Mouse (Mus musculus) midbrain, embryonic 11.5 days (tissue): Measurements from ENCODE around the gene Rprd1b. TPM values are rescaled to one million over a fixed set of nuclear protein-coding genes. Genes with fewer than 3 reads are reported as not detected.

Experiments used
- ATAC-seq: fragments of 200-750 bp; cut with Nextera tagmentation; 2 replicates; pipeline ENCODE4 v1.8.0; 2017; ENCODE audit warnings: moderate TSS enrichment, moderate library complexity; ENCODE audit not compliant: low FRiP score
- DNase-seq: peaks from one replicate; pipeline ENCODE4 v3.0.0; 2015; ENCODE audit warnings: low spot score; ENCODE audit errors: missing footprints
- H3K27ac ChIP-seq: fragments of 300-500 bp; sonication (generic); 2 replicates; pipeline ENCODE4 v1.5.1; 2014; ENCODE audit warnings: low read depth, low read length
- H3K27me3 ChIP-seq: fragments of 300-500 bp; sonication (generic); 2 replicates; pipeline ENCODE4 v1.6.1; 2014; ENCODE audit warnings: mild to moderate bottlenecking, low read length, moderate library complexity, mixed read lengths; ENCODE audit not compliant: control insufficient read depth, insufficient read depth
- H3K36me3 ChIP-seq: fragments of 300-500 bp; sonication (generic); 2 replicates; pipeline ENCODE4 v1.6.1; 2014; ENCODE audit warnings: mild to moderate bottlenecking, low read length, moderate library complexity, mixed read lengths; ENCODE audit not compliant: control insufficient read depth, insufficient read depth
- H3K4me1 ChIP-seq: fragments of 300-500 bp; sonication (generic); 2 replicates; pipeline ENCODE4 v1.6.1; 2014; ENCODE audit warnings: low read length; ENCODE audit not compliant: control insufficient read depth, insufficient read depth
- H3K4me2 ChIP-seq: fragments of 300-500 bp; sonication (generic); 2 replicates; pipeline ENCODE4 v1.6.1; 2014; ENCODE audit warnings: mild to moderate bottlenecking, moderate library complexity
- H3K4me3 ChIP-seq: fragments of 300-500 bp; sonication (generic); 2 replicates; pipeline ENCODE4 v1.5.1; 2014; ENCODE audit warnings: low read depth, low read length
- H3K9ac ChIP-seq: fragments of 300-500 bp; sonication (generic); 2 replicates; pipeline ENCODE4 v1.6.1; 2014; ENCODE audit warnings: low read length
- H3K9me3 ChIP-seq: fragments of 300-500 bp; sonication (generic); 2 replicates; pipeline ENCODE4 v1.6.1; 2016; ENCODE audit warnings: low read length; ENCODE audit not compliant: control insufficient read depth
- WGBS: fragments of 180-500 bp; shearing (Covaris S2); extraction: QIAGEN DNeasy Blood & Tissue Kit; methylation state at CpG from one replicate; pipeline ENCODE4 v1.1.7; 2014; 5-methylcytosine and 5-hydroxymethylcytosine counted together
- polyA plus RNA-seq: library from polyadenylated mRNA; unstranded; fragments of >200 nt; fragmentation: Nextera tagmentation; extraction: Ambion mirVana; gene quantifications from 2 replicates; pipeline ENCODE4 v1.2.1, GENCODE M21; 2014

The Rprd1b gene
- polyA plus RNA-seq, 1 experiment from 2014 or later, result 64.9 TPM

DNA sequence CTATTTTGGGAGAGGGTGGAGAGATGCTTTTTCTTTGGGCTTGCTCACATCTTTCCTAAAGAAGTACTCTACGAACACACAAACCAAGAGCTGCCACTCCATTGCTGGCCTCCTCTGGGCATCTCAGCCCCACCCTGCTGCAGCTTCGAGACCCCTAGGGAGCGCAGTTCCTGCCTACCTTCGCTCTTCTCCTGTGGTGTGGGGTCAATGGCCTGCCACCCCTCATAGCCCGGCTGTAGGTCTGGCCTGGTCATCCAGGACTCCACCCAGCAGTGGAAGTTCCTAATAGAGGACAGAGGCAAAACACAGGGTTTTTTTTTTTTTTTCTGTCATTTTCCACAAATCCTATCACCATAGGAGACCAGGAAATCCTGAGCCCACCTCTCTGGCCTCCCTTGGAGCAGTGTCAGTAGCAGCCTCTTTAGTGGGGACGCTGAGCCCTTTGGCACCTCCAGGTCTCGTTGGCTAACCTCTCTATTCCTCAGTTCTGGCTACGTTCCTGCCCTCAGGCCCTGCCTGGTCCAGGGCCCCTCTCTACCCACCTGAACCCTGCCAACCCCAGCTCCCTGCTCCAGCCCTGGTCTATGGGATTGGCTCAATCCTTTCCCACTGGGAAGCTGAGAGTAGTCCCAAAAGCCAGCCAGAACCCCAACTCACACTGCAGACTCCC, 100.3 kb downstream of the Rprd1b start:
- Histone ChIP-seq H3K9ac (no peak overlapping the region), H3K9me3 (no peaks in the 10 kb centered on the region), H3K4me3 (no peak overlapping the region), H3K4me2 (no peak overlapping the region), H3K4me1 (peaks cover 7% of the 10 kb centered on the region), H3K36me3 (no peaks in the 10 kb centered on the region), H3K27ac (no peak overlapping the region), H3K27me3 (no peaks in the 10 kb centered on the region)
- DNase-seq (no peak), ATAC-seq (no peak)
- WGBS, result 82% methylated on average over 8 of the region's 8 CpGs

DNA sequence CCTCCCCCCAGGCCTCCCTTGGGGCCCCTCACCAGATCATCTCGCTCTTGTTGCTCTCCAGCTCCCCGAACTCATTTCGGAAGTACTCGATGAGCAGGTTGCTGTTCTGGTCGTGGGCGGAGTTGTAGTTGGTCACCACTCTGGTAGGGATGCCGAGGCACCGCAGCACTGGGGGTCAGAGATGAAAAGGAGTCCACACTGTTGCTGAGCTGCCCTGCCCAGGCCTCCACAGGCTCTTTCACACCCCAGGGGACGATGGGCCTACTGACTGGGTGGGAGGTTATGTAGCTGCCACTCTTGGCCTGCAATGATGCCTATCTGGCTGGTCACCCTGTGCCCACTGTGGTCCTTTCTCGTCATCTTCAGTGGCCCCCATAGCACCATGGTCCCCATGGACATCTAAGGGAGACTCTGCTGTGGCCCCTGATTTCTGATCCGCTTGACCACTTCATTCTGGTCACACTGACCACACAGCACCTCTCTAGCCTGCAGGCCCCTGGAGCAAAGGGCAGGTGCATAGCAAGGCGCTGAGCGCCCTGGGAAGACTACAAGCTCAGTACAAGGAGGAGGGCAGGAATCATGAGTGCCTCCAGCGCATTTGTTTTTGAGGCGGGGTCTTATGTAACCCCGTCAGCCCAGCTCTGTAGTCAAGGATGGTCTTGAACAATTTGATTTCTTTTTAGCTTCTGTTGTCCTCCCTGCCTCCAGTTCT, 101.2 kb downstream of the Rprd1b start:
- Histone ChIP-seq H3K9me3 (no peaks in the 10 kb centered on the region), H3K4me3 (no peak overlapping the region), H3K4me1 (peaks cover 7% of the 10 kb centered on the region), H3K27ac (no peak overlapping the region), H3K36me3 (no peaks in the 10 kb centered on the region), H3K27me3 (no peaks in the 10 kb centered on the region), H3K4me2 (no peak overlapping the region), H3K9ac (no peak overlapping the region)
- WGBS, result 87% methylated on average over 16 of the region's 16 CpGs
- ATAC-seq (no peak), DNase-seq (no peak)

DNA sequence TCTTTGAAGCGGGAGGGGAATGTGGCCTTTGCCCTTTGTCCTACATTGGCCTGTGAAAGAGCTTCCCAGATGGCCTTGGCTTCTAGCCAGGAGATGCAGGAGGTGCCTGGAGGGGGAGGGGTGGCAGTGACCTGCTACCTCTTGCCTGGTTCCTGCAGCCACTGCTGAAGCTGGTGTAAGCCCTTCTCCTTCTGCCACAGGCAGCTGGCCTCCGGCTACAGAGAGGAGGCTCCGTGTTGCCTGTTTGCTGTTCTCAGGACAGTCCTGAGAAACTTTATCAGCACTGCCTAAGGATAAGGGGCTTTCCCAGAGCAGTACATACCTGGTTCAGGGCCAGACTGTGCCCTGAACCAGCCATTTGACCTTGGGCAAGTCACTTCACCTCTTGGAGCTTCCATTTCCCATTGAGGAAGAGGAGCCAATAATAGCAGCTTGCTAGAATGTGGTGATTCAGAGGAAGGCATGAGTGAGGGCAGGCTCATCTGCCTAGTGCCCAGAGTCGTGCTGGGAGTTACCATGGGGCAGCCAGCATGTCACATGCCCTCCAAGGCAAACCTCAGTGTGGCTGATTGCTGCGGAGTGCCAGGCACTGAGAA, 102.2 kb downstream of the Rprd1b start:
- 55% methylated on average over 5 of the region's 5 CpGs for WGBS
- ATAC-seq (peak; percentile 44; the same call in 1 of the 2 replicates), DNase-seq (no peak)
- H3K4me2 ChIP-seq, result no peak overlapping the region
- H3K27ac ChIP-seq, result no peak overlapping the region
- H3K4me1 ChIP-seq, result peaks cover 7% of the 10 kb centered on the region
- no peak overlapping the region for H3K4me3 ChIP-seq
- no peaks in the 10 kb centered on the region for H3K9me3 ChIP-seq
- H3K27me3 ChIP-seq, result no peaks in the 10 kb centered on the region
- H3K9ac ChIP-seq, result no peak overlapping the region
- no peaks in the 10 kb centered on the region for H3K36me3 ChIP-seq

DNA sequence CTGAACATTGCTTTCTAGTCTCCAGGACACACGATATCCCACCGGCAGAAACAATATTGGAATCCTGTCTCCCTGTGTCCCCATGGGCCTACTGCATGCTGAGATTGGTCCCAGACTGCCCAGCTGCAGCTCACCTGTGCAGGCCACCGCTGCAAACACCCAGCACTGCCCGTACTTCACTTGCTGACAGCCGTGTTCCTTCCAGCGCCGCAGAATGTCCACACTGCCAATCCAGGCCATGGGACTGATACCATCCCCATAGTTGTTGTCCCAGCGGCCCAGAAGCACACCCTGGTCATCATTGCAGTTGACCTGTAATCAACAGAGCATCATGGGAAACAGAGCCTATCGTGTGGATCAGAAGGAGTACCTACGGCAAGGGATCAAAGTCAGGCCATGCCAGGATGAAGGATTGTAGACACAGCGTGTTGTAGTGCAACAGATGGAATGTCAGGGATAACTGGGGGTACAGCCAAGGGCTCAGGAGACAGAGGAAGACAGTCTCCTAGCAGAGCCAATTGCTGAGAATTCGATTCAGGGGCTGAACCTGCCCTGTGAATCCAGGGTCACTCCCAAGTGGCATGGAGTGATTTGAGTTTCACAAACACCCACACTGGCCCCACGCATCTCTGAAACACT, 103.0 kb downstream of the Rprd1b start:
- Histone ChIP-seq H3K4me3 (no peak overlapping the region), H3K4me1 (peaks cover 7% of the 10 kb centered on the region), H3K27ac (no peak overlapping the region), H3K36me3 (no peaks in the 10 kb centered on the region), H3K27me3 (no peaks in the 10 kb centered on the region), H3K9ac (no peak overlapping the region), H3K9me3 (no peaks in the 10 kb centered on the region), H3K4me2 (no peak overlapping the region)
- WGBS, result 91% methylated on average over 13 of the region's 13 CpGs
- DNase-seq (no peak), ATAC-seq (no peak)

DNA sequence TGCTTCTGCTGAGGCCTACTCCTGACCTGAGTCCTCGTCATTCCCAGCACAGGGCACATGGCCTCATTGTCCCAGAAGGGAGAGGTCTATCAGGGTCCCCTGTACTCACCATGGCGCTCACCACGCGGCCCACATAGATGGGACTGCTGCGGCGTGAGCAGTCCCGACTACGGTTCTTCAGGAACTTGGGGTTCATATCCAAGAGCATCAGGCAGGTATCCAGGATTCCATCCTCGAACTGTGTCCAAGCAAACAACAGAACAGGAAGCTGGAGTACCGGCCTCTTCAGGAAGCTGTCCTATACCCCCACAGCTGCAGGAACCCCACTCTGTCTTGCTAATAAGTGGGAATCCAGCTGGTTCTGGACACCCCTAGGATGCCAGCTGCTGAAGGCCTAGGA, 104.0 kb downstream of the Rprd1b start:
- H3K27me3 ChIP-seq, result no peaks in the 10 kb centered on the region
- H3K9me3 ChIP-seq, result no peaks in the 10 kb centered on the region
- WGBS, result 84% methylated on average over 10 of the region's 10 CpGs
- H3K4me2 ChIP-seq, result no peak overlapping the region
- no peak for ATAC-seq
- peaks cover 7% of the 10 kb centered on the region for H3K4me1 ChIP-seq
- H3K27ac ChIP-seq, result no peak overlapping the region
- no peak for DNase-seq
- no peaks in the 10 kb centered on the region for H3K36me3 ChIP-seq
- H3K9ac ChIP-seq, result no peak overlapping the region
- no peak overlapping the region for H3K4me3 ChIP-seq

DNA sequence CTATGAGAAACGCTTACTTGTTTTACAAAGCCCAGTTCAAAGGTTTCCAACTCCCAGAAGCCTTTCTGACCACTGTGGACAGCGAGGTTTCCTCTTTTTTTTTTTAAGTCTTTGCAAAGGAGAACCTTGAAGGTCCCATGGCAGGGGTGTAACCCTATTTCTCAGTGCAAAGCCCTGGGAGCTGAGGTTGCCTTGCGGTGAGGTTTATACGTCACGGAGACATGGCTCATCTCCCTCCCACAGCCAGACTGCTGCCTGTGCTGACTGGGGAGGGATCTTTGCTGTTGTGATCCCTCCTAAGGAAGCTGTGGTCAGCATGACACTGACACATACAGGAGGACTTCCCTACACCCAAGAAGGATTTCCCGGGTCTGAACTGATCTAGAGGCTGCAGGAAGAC, 104.8 kb downstream of the Rprd1b start:
- WGBS, result 75% methylated on average over 6 of the region's 6 CpGs
- H3K4me2 ChIP-seq, result no peak overlapping the region
- no peak overlapping the region for H3K4me3 ChIP-seq
- H3K9me3 ChIP-seq, result no peaks in the 10 kb centered on the region
- no peak overlapping the region for H3K9ac ChIP-seq
- no peak for ATAC-seq
- no peaks in the 10 kb centered on the region for H3K36me3 ChIP-seq
- H3K27me3 ChIP-seq, result no peaks in the 10 kb centered on the region
- no peak overlapping the region for H3K27ac ChIP-seq
- H3K4me1 ChIP-seq, result peaks cover 7% of the 10 kb centered on the region
- no peak for DNase-seq

DNA sequence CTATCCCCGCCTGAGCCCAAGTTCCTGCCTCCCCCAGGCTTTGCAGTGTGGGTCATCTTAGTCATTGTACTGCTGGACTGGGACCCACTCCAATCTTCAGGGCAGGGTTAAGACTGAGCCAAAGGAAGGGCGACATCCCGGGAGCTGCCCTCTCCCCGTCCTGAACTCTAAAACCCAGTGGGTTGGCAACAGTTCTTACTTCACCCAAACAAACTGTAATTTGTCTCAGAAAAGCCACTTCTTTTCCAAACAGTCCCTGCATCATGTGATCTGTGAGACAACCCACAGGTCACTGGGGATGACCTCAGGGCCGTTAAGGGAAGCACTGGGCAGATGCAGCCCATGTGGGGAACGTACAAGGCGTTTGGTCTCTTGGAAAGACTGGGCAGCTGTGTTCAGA, 107.9 kb downstream of the Rprd1b start:
- H3K4me3 ChIP-seq, result no peak overlapping the region
- DNase-seq (no peak), ATAC-seq (no peak)
- H3K27me3 ChIP-seq, result no peaks in the 10 kb centered on the region
- WGBS, result 70% methylated on average over 7 of the region's 7 CpGs
- H3K9me3 ChIP-seq, result no peaks in the 10 kb centered on the region
- H3K9ac ChIP-seq, result no peak overlapping the region
- H3K36me3 ChIP-seq, result no peaks in the 10 kb centered on the region
- H3K4me1 ChIP-seq, result no peaks in the 10 kb centered on the region
- H3K4me2 ChIP-seq, result no peak overlapping the region
- H3K27ac ChIP-seq, result no peak overlapping the region

DNA sequence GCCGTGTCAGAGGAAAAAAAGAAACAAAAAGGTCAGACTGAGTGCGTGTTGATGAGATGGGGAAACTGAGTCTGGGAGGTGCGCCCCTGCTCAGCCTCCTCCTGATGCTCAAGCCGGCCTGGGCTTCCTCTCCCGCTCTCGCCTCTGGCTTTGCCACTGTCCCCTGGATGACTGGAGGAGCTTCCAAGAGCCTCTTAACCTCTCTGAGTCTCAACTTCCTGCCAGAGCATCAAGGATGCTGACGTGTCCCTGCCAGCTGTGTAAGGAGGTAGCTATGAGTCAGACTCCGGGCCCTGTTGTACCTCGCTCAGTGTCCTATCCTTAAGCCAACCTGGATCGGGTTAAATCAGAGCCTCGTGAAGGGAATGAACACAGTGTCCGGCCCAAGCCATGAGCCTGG, 109.5 kb downstream of the Rprd1b start:
- H3K9me3 ChIP-seq, result no peaks in the 10 kb centered on the region
- H3K4me1 ChIP-seq, result no peaks in the 10 kb centered on the region
- no peak overlapping the region for H3K27ac ChIP-seq
- H3K36me3 ChIP-seq, result no peaks in the 10 kb centered on the region
- H3K4me3 ChIP-seq, result no peak overlapping the region
- no peak overlapping the region for H3K4me2 ChIP-seq
- ATAC-seq (no peak), DNase-seq (no peak)
- H3K9ac ChIP-seq, result no peak overlapping the region
- H3K27me3 ChIP-seq, result no peaks in the 10 kb centered on the region
- WGBS, result 88% methylated on average over 12 of the region's 12 CpGs

DNA sequence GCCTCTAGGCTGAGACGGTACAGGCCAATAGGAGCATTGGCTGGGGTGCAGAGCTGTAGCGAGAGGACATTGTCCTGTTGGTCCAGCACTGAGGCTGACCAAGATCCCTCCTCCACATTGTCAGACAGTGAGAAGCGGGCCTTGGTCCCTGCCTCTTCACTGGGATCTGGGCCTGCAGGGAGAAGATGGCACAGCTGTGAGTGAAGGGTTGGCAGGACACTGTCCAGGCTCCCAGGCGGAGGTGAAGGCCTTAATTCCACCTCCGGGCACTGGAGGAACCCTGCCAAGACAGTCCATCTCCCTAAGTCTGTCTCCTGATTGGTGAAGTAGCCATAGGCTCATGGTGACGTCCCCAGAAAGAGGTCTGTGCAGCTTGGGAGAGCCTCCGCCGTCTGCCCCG, 110.5 kb downstream of the Rprd1b start:
- Histone ChIP-seq H3K4me3 (no peak overlapping the region), H3K36me3 (no peaks in the 10 kb centered on the region), H3K9me3 (no peaks in the 10 kb centered on the region), H3K27me3 (no peaks in the 10 kb centered on the region), H3K4me1 (no peaks in the 10 kb centered on the region), H3K9ac (no peak overlapping the region), H3K27ac (no peak overlapping the region), H3K4me2 (no peak overlapping the region)
- DNase-seq, result no peak
- ATAC-seq, result no peak
- WGBS, result 93% methylated on average over 9 of the region's 9 CpGs
